Mouse (Mus musculus): Measurements from ENCODE around the gene Syce3.
"Not testable (repeated sequence)": the region's sequence is repeated elsewhere in the genome, so short reads cannot be mapped to it uniquely, and the experiment has no call there.

Gene Syce3

GRCm38 (mm10) chr15:89410118-89410517 is at the start of gene Syce3:
Gene Syce3, minus strand, starts transcription at chr15:89410503.
- DNase-seq, result no peak

GRCm38 (mm10) chr15:89459821-89460220 is 49.5 kb upstream of the Syce3 start:
- peak; percentile 1 for DNase-seq

GRCm38 (mm10) chr15:89458942-89459341 is 48.6 kb upstream of the Syce3 start:
- no peak for DNase-seq

- no peak for DNase-seq
Observed at GRCm38 (mm10) chr15:89455642-89456041, 45.3 kb upstream of the Syce3 start.

GRCm38 (mm10) chr15:89454857-89455256 is 44.6 kb upstream of the Syce3 start:
- DNase-seq, result no peak

- no peak for DNase-seq
Observed at GRCm38 (mm10) chr15:89453865-89454478, 43.7 kb upstream of the Syce3 start, which contains the start of gene Mapk8ip2. Gene Mapk8ip2, plus strand, starts transcription at chr15:89453913.

GRCm38 (mm10) chr15:89452906-89453864 is 42.9 kb upstream of the Syce3 start:
- DNase-seq, result no peak

- no peak for DNase-seq
Observed at GRCm38 (mm10) chr15:89442486-89443070, 32.3 kb upstream of the Syce3 start.

- DNase-seq, result no peak
Observed at GRCm38 (mm10) chr15:89435878-89436277, 25.6 kb upstream of the Syce3 start.

- no peak for DNase-seq
Observed at GRCm38 (mm10) chr15:89434136-89434535, 23.8 kb upstream of the Syce3 start.

GRCm38 (mm10) chr15:89432946-89433345 is 22.6 kb upstream of the Syce3 start:
- no peak for DNase-seq

GRCm38 (mm10) chr15:89431806-89432205 is 21.5 kb upstream of the Syce3 start:
- no peak for DNase-seq

- no peak for DNase-seq
Observed at GRCm38 (mm10) chr15:89431271-89431670, 21.0 kb upstream of the Syce3 start.

GRCm38 (mm10) chr15:89430771-89431170 is 20.5 kb upstream of the Syce3 start:
- not testable (repeated sequence) for DNase-seq

GRCm38 (mm10) chr15:89430341-89430740 is 20.0 kb upstream of the Syce3 start:
- no peak for DNase-seq

GRCm38 (mm10) chr15:89429352-89430221 is 19.3 kb upstream of the Syce3 start, which contains the start of the genes C730034F03Rik, Gm44502 and Chkb:
Gene C730034F03Rik, plus strand, starts transcription at chr15:89429589.
Gene Gm44502, minus strand, starts transcription at chr15:89429696.
Gene Chkb, minus strand, starts transcription at chr15:89429908.
- DNase-seq, result peak; percentile 97

- DNase-seq, result peak; percentile 38
Observed at GRCm38 (mm10) chr15:89428821-89429351, 18.6 kb upstream of the Syce3 start.

GRCm38 (mm10) chr15:89428136-89428790 is 18.0 kb upstream of the Syce3 start:
- DNase-seq, result no peak

GRCm38 (mm10) chr15:89426716-89427115 is 16.4 kb upstream of the Syce3 start:
- no peak for DNase-seq

- no peak for DNase-seq
Observed at GRCm38 (mm10) chr15:89425711-89426121, 15.4 kb upstream of the Syce3 start, which contains the start of gene Cpt1b. Gene Cpt1b, minus strand, starts transcription at chr15:89425863.

- DNase-seq, result no peak
Observed at GRCm38 (mm10) chr15:89424621-89425020, 14.3 kb upstream of the Syce3 start.
